Mouse (Mus musculus): ENCODE data around the gene Tssk3.

- no peak for TF ChIP-seq CTCF (conservative IDR thresholded peaks at IDR 0.05; ENCODE audit: low read length)
- no peak for TF ChIP-seq NANOG (IDR thresholded peaks at IDR 0.05; ENCODE audit: borderline replicate concordance, low read length)
- no peak for TF ChIP-seq POU5F1 (IDR thresholded peaks at IDR 0.05; ENCODE audit: borderline replicate concordance, low read length)
Measured at GRCm38 (mm10) chr4:129447360-129447759, 43.5 kb downstream of the Tssk3 start.

Measured in E14TG2a.4 (cell line).